Mouse (Mus musculus) adipocyte (in vitro differentiated cells): Measurements from ENCODE around the gene Pmfbp1.
A peak's percentile ranks its signal among the peaks of the same experiment; 100 is the strongest.
"Not testable (repeated sequence)": the region's sequence is repeated elsewhere in the genome, so short reads cannot be mapped to it uniquely, and the experiment has no call there.

ENCODE experiments used
- DNase-seq: peaks from one replicate; pipeline ENCODE4 v3.0.0-alpha.2; 2016; ENCODE audit warnings: low spot score

Pmfbp1 gene

GRCm38 (mm10) chr8:109493727-109494126 is at the start of gene Pmfbp1:
Gene Pmfbp1 (plus strand): TSS chr8:109494027.
- no peak for DNase-seq

- not testable (repeated sequence) for DNase-seq
These were observed 46.9 kb upstream of the Pmfbp1 start for GRCm38 (mm10) chr8:109446896-109447295.

- DNase-seq: no peak
These were observed 42.8 kb upstream of the Pmfbp1 start for GRCm38 (mm10) chr8:109451000-109451399.

GRCm38 (mm10) chr8:109455113-109455512 is 38.7 kb upstream of the Pmfbp1 start:
- DNase-seq: no peak

- no peak for DNase-seq
These were observed 36.4 kb upstream of the Pmfbp1 start for GRCm38 (mm10) chr8:109457387-109457786.

- no peak for DNase-seq
These were observed 35.2 kb upstream of the Pmfbp1 start for GRCm38 (mm10) chr8:109458580-109458979.

- no peak for DNase-seq
These were observed 30.8 kb upstream of the Pmfbp1 start for GRCm38 (mm10) chr8:109463075-109463474.

- no peak for DNase-seq
These were observed 30.0 kb upstream of the Pmfbp1 start for GRCm38 (mm10) chr8:109463677-109464313.

GRCm38 (mm10) chr8:109464451-109464891 is 29.4 kb upstream of the Pmfbp1 start:
- DNase-seq: no peak

- no peak for DNase-seq
These were observed 28.8 kb upstream of the Pmfbp1 start for GRCm38 (mm10) chr8:109465056-109465455.

- DNase-seq: no peak
These were observed 28.1 kb upstream of the Pmfbp1 start for GRCm38 (mm10) chr8:109465761-109466160.

GRCm38 (mm10) chr8:109467516-109467915 is 26.3 kb upstream of the Pmfbp1 start:
- no peak for DNase-seq

- no peak for DNase-seq
These were observed 25.7 kb upstream of the Pmfbp1 start for GRCm38 (mm10) chr8:109468112-109468511.

- peak; percentile 42 for DNase-seq
These were observed 22.0 kb upstream of the Pmfbp1 start for GRCm38 (mm10) chr8:109471876-109472275.

- no peak for DNase-seq
These were observed 21.4 kb upstream of the Pmfbp1 start for GRCm38 (mm10) chr8:109472400-109472799.

- DNase-seq: no peak
These were observed 19.2 kb upstream of the Pmfbp1 start for GRCm38 (mm10) chr8:109474442-109475121.

GRCm38 (mm10) chr8:109475436-109475835 is 18.4 kb upstream of the Pmfbp1 start:
- no peak for DNase-seq

GRCm38 (mm10) chr8:109478586-109478985 is 15.2 kb upstream of the Pmfbp1 start:
- DNase-seq: no peak

- DNase-seq: no peak
These were observed 9.1 kb upstream of the Pmfbp1 start for GRCm38 (mm10) chr8:109484741-109485140.

GRCm38 (mm10) chr8:109485530-109485929 is 8.3 kb upstream of the Pmfbp1 start:
- no peak for DNase-seq

GRCm38 (mm10) chr8:109492785-109493184 is 1.0 kb upstream of the Pmfbp1 start:
- no peak for DNase-seq

- DNase-seq: no peak
These were observed 774 bp downstream of the Pmfbp1 start for GRCm38 (mm10) chr8:109494601-109495000.

- DNase-seq: peak; percentile 38
These were observed 3.6 kb downstream of the Pmfbp1 start for GRCm38 (mm10) chr8:109497431-109497830.
